Mouse (Mus musculus) midbrain, embryonic 11.5 days (tissue): ENCODE results near the gene Fthl17d. TPM values are rescaled to one million over a fixed set of nuclear protein-coding genes. Genes with fewer than 3 reads are reported as not detected.

Experiments
- polyA plus RNA-seq: library from polyadenylated mRNA; unstranded; fragments of >200 nt; fragmentation: Nextera tagmentation; extraction: Ambion mirVana; gene quantifications from 2 replicates; pipeline ENCODE4 v1.2.1, GENCODE M21; 2014

Gene Fthl17d
- polyA plus RNA-seq, 1 experiment from 2014 or later: not detected

Other genes starting within 250 kb of the Fthl17d start
- not detected in 2 replicates for gene Ssx9, start 238.3 kb downstream of the Fthl17d start, polyA plus RNA-seq
- not detected in 2 replicates for gene Ssxb5, start 183.1 kb downstream of the Fthl17d start, polyA plus RNA-seq
- not detected in 2 replicates for gene Gm6592, start 142.8 kb downstream of the Fthl17d start, polyA plus RNA-seq
- not detected in 2 replicates for gene Gm5751, start 112.5 kb downstream of the Fthl17d start, polyA plus RNA-seq
- 8.1 and 9.7 TPM in 2 replicates for gene B630019K06Rik, start 94.4 kb downstream of the Fthl17d start, polyA plus RNA-seq
- not detected in 2 replicates for gene Fthl17b, start 23.8 kb downstream of the Fthl17d start, polyA plus RNA-seq
- not detected in 2 replicates for gene Fthl17c, start 10.2 kb downstream of the Fthl17d start, polyA plus RNA-seq
- gene Fthl17e, start 46.7 kb upstream of the Fthl17d start, polyA plus RNA-seq: not detected in 2 replicates
- gene Fthl17f, start 76.3 kb upstream of the Fthl17d start, polyA plus RNA-seq: not detected in 2 replicates
- not detected in 2 replicates for gene 4930402K13Rik, start 117.8 kb upstream of the Fthl17d start, polyA plus RNA-seq
- 0.66 and 0.90 TPM in 2 replicates for gene Lancl3, start 213.1 kb upstream of the Fthl17d start, polyA plus RNA-seq